Mouse (Mus musculus) heart, adult 2 months (tissue): ENCODE measurements around the gene Gbgt1. TPM values are rescaled to one million over a fixed set of nuclear protein-coding genes. Genes with fewer than 3 reads are reported as not detected.

Experiments
- DNase-seq, 2 experiments: peaks; one replicate each; pipeline ENCODE4 v3.0.0; 2021
- H3K27ac ChIP-seq: fragments of 200-600 bp; 2 replicates; pipeline ENCODE4 v1.8.1; 2022
- H3K27me3 ChIP-seq: fragments of 200-500 bp; 2 replicates; pipeline ENCODE4 v1.6.1; 2012; ENCODE audit warnings: mild to moderate bottlenecking, low read length, inconsistent platforms, mixed read lengths; ENCODE audit not compliant: control insufficient read depth, insufficient read depth
- H3K36me3 ChIP-seq: fragments of 200-500 bp; 2 replicates; pipeline ENCODE4 v1.6.1; 2012; ENCODE audit warnings: low read length, inconsistent platforms; ENCODE audit not compliant: control insufficient read depth, insufficient read depth
- H3K4me1 ChIP-seq: fragments of 200-500 bp; 2 replicates; pipeline ENCODE4 v1.6.1; 2011; ENCODE audit warnings: low read length; ENCODE audit not compliant: control insufficient read depth, insufficient read depth
- H3K4me3 ChIP-seq: fragments of 200-600 bp; 2 replicates; pipeline ENCODE4 v1.8.1; 2022
- H3K79me2 ChIP-seq: fragments of 200-500 bp; replicated peaks from 2 replicates; pipeline ENCODE4 v1.6.1; 2012; ENCODE audit warnings: mild to moderate bottlenecking, inconsistent platforms, low read length, moderate library complexity, mixed read lengths; ENCODE audit not compliant: control insufficient read depth, insufficient read depth
- H3K9ac ChIP-seq: fragments of 200-500 bp; 2 replicates; pipeline ENCODE4 v1.6.1; 2012; ENCODE audit warnings: low read depth, mild to moderate bottlenecking, control low read depth, inconsistent platforms, low read length, mixed read lengths
- CTCF ChIP-seq: fragments of 200-600 bp; IDR thresholded peaks from 2 replicates; pipeline ENCODE4 v1.8.1; 2022; ENCODE audit warnings: antibody characterized with exemption, mild to moderate bottlenecking, moderate library complexity
- EP300 ChIP-seq: fragments of 200-500 bp; IDR thresholded peaks from 2 replicates; pipeline ENCODE4 v1.6.1; 2011; ENCODE audit warnings: low read depth, low read length, control low read depth; ENCODE audit not compliant: insufficient read depth
- POLR2A ChIP-seq: fragments of 200-500 bp; IDR thresholded peaks from 2 replicates; pipeline ENCODE4 v1.6.1; 2011; ENCODE audit warnings: mild to moderate bottlenecking, low read depth, low read length, control low read depth; ENCODE audit not compliant: insufficient read depth
- WGBS: fragments of 180-500 bp; shearing (Covaris S2); methylation state at CpG from one replicate; pipeline ENCODE4 v1.1.7; 2018; 5-methylcytosine and 5-hydroxymethylcytosine counted together
- intact Hi-C: fragments of 180-260 bp; cut with DNase I; formaldehyde crosslinking; loops from one replicate; pipeline ENCODE4 v1.15.1; 2025
- polyA plus RNA-seq: library from polyadenylated mRNA; depleted of rRNA; stranded (reverse); fragments of >200 nt; gene quantifications from 2 replicates; pipeline ENCODE4 v1.2.3, GENCODE M21; 2012
- total RNA-seq, 2 experiments: library from RNA; stranded (reverse); gene quantifications; 2 replicates each; pipeline ENCODE4 v1.2.3; 2021

Gene Gbgt1
- total and polyA plus RNA-seq, 3 experiments, result 1.3 to 2.1 (median 1.8) TPM

DNA sequence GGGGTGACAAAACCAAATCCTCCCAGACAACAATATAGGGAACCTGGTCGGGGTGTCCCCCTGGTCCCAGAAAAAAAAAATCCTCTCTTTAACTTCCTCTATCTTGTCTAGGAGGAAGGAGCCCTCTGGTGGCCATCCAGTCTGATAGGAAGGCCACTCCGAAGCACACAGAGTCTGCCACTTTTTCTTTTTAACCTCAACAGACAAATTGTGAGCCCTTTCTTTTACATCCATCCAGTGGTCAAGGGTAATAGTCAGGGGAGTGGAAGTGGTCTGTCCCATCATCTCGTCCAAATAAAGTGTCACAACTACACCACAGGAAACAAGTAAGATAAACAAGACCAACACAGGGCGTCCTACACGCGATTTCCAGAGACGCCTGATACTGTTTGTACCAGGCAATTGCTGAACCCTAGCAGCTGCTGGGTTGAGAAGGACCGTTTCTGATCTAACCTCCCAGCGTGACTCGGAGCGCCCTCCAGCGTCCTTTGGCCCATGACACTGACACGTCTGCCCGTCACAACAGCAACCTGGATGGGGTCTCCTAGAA, 1.4 kb upstream of the Gbgt1 start:
- Histone ChIP-seq H3K27ac (no peak overlapping the region), H3K4me3 (no peak overlapping the region), H3K27me3 (no peaks in the 10 kb centered on the region), H3K4me1 (no peaks in the 10 kb centered on the region), H3K36me3 (no peaks in the 10 kb centered on the region), H3K9ac (no peak overlapping the region), H3K79me2 (no peaks in the 10 kb centered on the region)
- TF ChIP-seq CTCF (peak; percentile 54), EP300 (no peak)
- 61% methylated on average over 14 of the region's 14 CpGs for WGBS
- peak; percentile 19 to 41 for DNase-seq
- intact Hi-C loops, result no loop called here

DNA sequence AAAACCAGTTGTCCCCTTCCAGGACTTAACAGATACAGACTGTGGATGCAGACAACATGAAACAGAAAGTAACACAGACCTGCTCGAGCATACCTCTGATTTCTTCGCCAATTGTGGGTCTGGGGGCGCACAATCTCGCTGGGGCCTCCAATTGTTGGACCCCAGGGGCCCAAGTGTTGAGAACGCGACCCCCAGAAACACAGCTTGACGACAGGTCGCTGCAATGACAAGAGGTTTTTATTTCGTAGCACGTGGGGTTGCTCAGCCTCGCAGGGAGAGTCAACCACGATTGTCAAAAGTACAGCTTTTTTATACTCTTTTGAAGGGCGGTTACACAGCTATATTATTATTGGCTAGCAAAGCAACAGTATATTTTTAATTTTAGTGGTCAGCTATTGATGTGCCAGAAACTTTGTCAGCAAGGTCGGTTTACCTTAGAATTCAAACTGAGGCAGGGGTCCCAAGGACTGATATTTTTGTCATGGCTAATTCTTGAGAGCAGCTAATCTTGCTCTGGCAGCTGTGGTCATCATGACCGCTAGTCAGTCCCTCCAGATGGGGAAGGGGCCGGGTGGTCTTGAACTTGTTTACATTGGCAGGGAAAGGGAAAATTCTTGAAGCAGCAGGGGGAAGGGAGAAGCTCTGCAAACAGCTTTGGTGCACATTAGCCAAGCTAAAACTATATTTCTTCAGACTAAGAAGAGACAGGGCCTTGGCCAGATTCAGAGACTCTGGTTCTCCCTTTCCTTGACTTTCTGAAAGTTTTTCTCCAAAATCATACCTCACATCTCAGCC, 693 bp upstream of the Gbgt1 start:
- H3K9ac ChIP-seq, result no peak overlapping the region
- WGBS, result 74% methylated on average over 16 of the region's 16 CpGs
- intact Hi-C loops, result no loop called here

DNA sequence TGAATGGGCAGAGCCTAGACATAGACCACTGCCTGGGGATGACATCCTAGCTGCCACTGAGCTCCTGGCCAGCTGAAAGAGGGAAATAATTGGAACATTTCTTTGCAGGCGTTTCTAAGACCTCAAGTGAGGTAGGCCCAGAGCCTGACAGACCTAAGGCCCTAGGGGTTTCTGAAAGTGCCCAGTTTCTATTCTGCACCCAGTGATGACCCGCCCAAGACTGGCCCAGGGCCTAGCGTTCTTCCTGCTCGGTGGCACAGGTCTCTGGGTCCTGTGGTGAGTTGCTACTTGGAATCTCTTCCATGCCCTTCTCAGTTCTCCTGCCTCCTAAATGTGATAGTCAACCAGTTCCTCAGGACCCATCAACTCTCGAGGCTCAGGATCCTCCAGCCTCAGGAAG, 870 bp downstream of the Gbgt1 start:
- intact Hi-C loops, result no loop called here
- Histone ChIP-seq H3K27me3 (no peaks in the 10 kb centered on the region), H3K36me3 (no peaks in the 10 kb centered on the region), H3K4me1 (no peaks in the 10 kb centered on the region), H3K4me3 (no peak overlapping the region), H3K9ac (no peak overlapping the region), H3K27ac (no peak overlapping the region), H3K79me2 (no peaks in the 10 kb centered on the region)
- WGBS, result 81% methylated on average over 5 of the region's 5 CpGs
- DNase-seq, result no peak
- TF ChIP-seq CTCF (no peak), POLR2A (no peak), EP300 (no peak)

More for the DNA sequence above, 693 bp upstream of the Gbgt1 start:
- no peaks in the 10 kb centered on the region for H3K36me3 ChIP-seq
- H3K79me2 ChIP-seq, result no peaks in the 10 kb centered on the region
- H3K4me3 ChIP-seq, result no peak overlapping the region
- H3K4me1 ChIP-seq, result no peaks in the 10 kb centered on the region
- H3K27me3 ChIP-seq, result no peaks in the 10 kb centered on the region
- no peak overlapping the region for H3K27ac ChIP-seq
- TF ChIP-seq POLR2A (no peak), CTCF (no peak), EP300 (no peak)
- DNase-seq, result no peak

DNA sequence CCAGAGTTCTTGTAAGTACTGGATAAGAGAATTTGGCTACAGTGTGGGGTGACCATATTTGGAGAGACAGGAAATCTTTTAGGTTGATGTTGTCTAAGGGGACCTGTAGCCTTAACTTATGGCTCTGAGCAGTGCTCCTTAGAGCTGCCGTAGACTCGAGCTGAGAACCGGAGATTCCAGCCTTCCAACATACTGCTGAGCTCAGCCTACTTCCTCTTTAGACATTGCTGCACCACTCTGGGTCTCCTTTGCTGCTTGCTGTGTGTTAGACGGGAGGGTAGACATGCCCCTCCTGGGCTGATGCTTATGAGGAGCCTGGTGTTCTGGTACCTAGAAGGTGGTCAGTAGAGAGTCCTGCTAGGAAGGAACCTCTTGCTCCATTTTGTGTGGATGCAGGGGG, 1.7 kb downstream of the Gbgt1 start:
- Histone ChIP-seq H3K27ac (no peak overlapping the region), H3K4me3 (no peak overlapping the region), H3K79me2 (no peaks in the 10 kb centered on the region), H3K9ac (no peak overlapping the region), H3K36me3 (no peaks in the 10 kb centered on the region), H3K27me3 (no peaks in the 10 kb centered on the region; the same call in 1 of the 2 replicates), H3K4me1 (no peaks in the 10 kb centered on the region)
- WGBS, result 64% methylated on average over 4 of the region's 4 CpGs
- TF ChIP-seq CTCF (no peak), EP300 (no peak), POLR2A (no peak)
- intact Hi-C loops, result no loop called here
- no peak for DNase-seq

DNA sequence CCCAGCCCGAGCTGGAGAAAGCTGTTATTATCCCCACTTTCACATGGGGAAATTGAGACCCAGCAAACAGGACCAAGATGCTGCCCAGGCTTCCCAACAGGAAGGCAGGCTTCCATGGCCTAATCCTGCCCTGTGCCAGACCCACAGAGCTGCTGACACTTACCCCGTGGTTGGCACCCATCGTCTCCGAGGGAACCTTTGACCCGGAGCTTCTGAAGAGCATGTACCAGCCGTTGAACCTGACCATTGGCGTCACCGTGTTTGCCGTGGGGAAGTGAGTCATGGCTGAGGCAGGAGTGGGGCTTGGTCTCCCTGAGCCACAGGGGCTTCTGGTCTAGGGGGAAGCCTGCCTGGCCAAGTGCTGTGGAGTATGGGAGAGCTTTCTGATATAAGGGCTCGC, 6.3 kb downstream of the Gbgt1 start:
- no peaks in the 10 kb centered on the region for H3K79me2 ChIP-seq
- no peak for TF ChIP-seq CTCF
- no peak overlapping the region for H3K27ac ChIP-seq
- H3K4me1 ChIP-seq, result no peaks in the 10 kb centered on the region
- no peak overlapping the region for H3K4me3 ChIP-seq
- 74% methylated on average over 10 of the region's 10 CpGs for WGBS
- H3K27me3 ChIP-seq, result no peaks in the 10 kb centered on the region; the same call in 1 of the 2 replicates
- H3K36me3 ChIP-seq, result no peaks in the 10 kb centered on the region
- DNase-seq, result no peak
- intact Hi-C loops, result no loop called here
- no peak overlapping the region for H3K9ac ChIP-seq

- H3K9ac ChIP-seq, result no peak overlapping the region
- no peak overlapping the region for H3K4me3 ChIP-seq
- intact Hi-C loops, result no loop called here
- H3K27me3 ChIP-seq, result no peaks in the 10 kb centered on the region; the same call in 1 of the 2 replicates
- DNase-seq, result no peak
- H3K36me3 ChIP-seq, result no peaks in the 10 kb centered on the region
- H3K27ac ChIP-seq, result no peak overlapping the region
- no peak for TF ChIP-seq CTCF
- no peak for TF ChIP-seq EP300
- no peak for TF ChIP-seq POLR2A
- no peaks in the 10 kb centered on the region for H3K79me2 ChIP-seq
- no peaks in the 10 kb centered on the region for H3K4me1 ChIP-seq
- WGBS, result 82% methylated on average over 13 of the region's 13 CpGs
Measured at GRCm38 (mm10) chr2:28504676-28505075, 8.0 kb downstream of the Gbgt1 start.
